Mouse (Mus musculus): ENCODE data around the gene Tspan10. TPM values are rescaled to one million over a fixed set of nuclear protein-coding genes. Genes with fewer than 3 reads are reported as not detected.
A peak's percentile ranks its signal among the peaks of the same experiment; 100 is the strongest.

Tspan10 gene
- total and polyA plus RNA-seq, 2 experiments from 2014 or later = 0.11 TPM; not detected in 1

DNA sequence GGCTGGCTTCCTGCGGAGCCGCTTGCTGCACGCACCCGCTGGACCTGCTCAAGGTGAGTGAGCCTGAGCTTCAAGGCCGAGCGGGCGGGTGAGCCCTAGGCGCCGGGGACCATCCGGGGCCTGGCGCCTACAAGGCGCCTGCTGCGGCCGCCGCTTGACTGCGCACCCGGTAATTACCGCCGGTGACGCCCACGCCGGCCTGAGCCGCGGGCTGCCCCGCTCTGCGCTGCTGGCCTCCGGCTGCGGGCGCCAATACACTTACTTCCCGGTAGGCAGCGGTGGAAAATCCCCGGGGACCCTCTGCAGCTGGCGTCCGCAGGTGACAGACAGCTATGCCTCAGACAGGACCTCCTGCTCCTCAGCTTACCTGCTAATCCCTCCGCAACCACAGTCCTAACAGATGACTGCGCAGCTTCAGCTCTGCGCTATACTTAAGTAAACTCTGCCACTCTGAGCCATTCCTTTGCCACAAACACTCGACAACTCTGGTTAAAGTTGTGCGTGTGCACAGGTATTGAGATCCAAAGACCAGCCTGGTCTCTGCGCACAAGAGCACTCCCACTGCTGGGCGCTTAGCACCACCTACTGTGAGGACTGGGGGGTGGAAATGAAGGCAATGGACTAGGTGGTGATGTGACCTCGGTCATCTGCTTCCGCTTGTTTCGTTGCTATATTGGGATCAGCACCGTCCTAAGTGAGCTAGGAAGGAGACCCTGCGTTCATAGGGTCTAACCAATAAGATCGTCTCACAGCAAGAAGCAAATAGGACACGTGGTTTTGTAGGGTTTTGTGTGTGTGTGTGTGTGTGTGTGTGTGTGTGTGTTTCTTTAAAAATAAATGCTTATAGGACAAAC is 49.8 kb downstream of the Tspan10 start:
- H3K4me2 ChIP-seq (ENCODE audit: low read depth, low read length, poor library complexity, severe bottlenecking) = peak overlapping the region; percentile 74
- TF ChIP-seq CTCF (IDR thresholded peaks at IDR 0.05) = peak; percentile 47
- DNase-seq (ENCODE audit: low spot score) (peak; percentile 54), ATAC-seq (ENCODE audit: low FRiP score) (peak; percentile 31)
- H3K9me3 ChIP-seq (ENCODE audit: low read length) = no peaks in the 10 kb centered on the region
- peaks cover 37% of the 10 kb centered on the region for H3K36me3 ChIP-seq (ENCODE audit: insufficient read depth, low read length)
- peak overlapping the region; percentile 66 for H3K4me3 ChIP-seq (ENCODE audit: low read depth, low read length)
- H3K4me1 ChIP-seq (ENCODE audit: insufficient read depth, low read length) = peaks cover 18% of the 10 kb centered on the region
- H3K27me3 ChIP-seq (ENCODE audit: insufficient read depth, low read length) = no peaks in the 10 kb centered on the region
- H3K27ac ChIP-seq (ENCODE audit: low read depth, low read length) = peak overlapping the region; percentile 55
- under 1% methylated on average over 48 of the region's 48 CpGs for WGBS
- H3K9ac ChIP-seq (replicated peaks; ENCODE audit: low read length, poor library complexity, severe bottlenecking) = peak overlapping the region; percentile 64

- Histone ChIP-seq H3K27me3 (ENCODE audit: insufficient read depth, low read length) (no peaks in the 10 kb centered on the region), H3K4me1 (ENCODE audit: insufficient read depth, low read length) (peaks cover 18% of the 10 kb centered on the region), H3K4me2 (ENCODE audit: low read depth, low read length, poor library complexity, severe bottlenecking) (peak overlapping the region; percentile 74), H3K4me3 (ENCODE audit: low read depth, low read length) (peak overlapping the region; percentile 66), H3K9me3 (ENCODE audit: low read length) (no peaks in the 10 kb centered on the region), H3K36me3 (ENCODE audit: insufficient read depth, low read length) (peaks cover 38% of the 10 kb centered on the region), H3K27ac (ENCODE audit: low read depth, low read length) (no peak overlapping the region), H3K9ac (replicated peaks; ENCODE audit: low read length, poor library complexity, severe bottlenecking) (peak overlapping the region; percentile 46; the same call in 1 of the 2 replicates)
- WGBS = 17% methylated on average over 3 of the region's 3 CpGs
- ATAC-seq (ENCODE audit: low FRiP score) (no peak), DNase-seq (ENCODE audit: low spot score) (no peak)
- no peak for TF ChIP-seq CTCF (IDR thresholded peaks at IDR 0.05)
These were observed 50.4 kb downstream of the Tspan10 start for GRCm38 (mm10) chr11:120492878-120493203.

DNA sequence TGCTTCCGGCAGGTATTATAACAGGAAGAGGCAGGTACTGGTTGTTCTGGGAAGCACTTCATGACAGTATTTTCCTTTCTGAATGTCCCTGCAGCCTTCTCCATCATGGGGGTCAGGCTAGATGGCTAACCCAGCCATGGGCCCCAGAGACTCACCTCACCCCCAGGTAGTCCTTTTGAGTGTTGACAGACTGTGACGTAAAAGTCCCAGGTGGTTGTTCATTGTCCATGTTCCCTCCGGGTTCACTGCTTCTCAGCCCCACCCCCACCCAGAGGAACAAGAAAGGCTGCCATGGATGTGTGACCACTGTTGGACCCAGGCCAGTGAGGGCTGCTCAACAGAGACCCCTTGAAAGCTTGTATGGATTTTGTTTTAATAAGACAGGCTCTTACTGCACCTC is 50.9 kb downstream of the Tspan10 start:
- H3K27ac ChIP-seq (ENCODE audit: low read depth, low read length) = no peak overlapping the region
- peaks cover 38% of the 10 kb centered on the region for H3K36me3 ChIP-seq (ENCODE audit: insufficient read depth, low read length)
- H3K4me1 ChIP-seq (ENCODE audit: insufficient read depth, low read length) = peaks cover 18% of the 10 kb centered on the region
- peak overlapping the region; percentile 66 for H3K4me3 ChIP-seq (ENCODE audit: low read depth, low read length)
- H3K9me3 ChIP-seq (ENCODE audit: low read length) = no peaks in the 10 kb centered on the region
- peak overlapping the region; percentile 46; the same call in 1 of the 2 replicates for H3K9ac ChIP-seq (replicated peaks; ENCODE audit: low read length, poor library complexity, severe bottlenecking)
- ATAC-seq (ENCODE audit: low FRiP score) = no peak
- WGBS = 45% methylated on average over 3 of the region's 3 CpGs
- DNase-seq (ENCODE audit: low spot score) = no peak
- H3K27me3 ChIP-seq (ENCODE audit: insufficient read depth, low read length) = no peaks in the 10 kb centered on the region
- H3K4me2 ChIP-seq (ENCODE audit: low read depth, low read length, poor library complexity, severe bottlenecking) = peak overlapping the region; percentile 74
- TF ChIP-seq CTCF (IDR thresholded peaks at IDR 0.05) = no peak

- ATAC-seq (ENCODE audit: low FRiP score) (no peak), DNase-seq (ENCODE audit: low spot score) (no peak)
- Histone ChIP-seq H3K36me3 (ENCODE audit: insufficient read depth, low read length) (peaks cover 38% of the 10 kb centered on the region), H3K4me3 (ENCODE audit: low read depth, low read length) (no peak overlapping the region), H3K9ac (replicated peaks; ENCODE audit: low read length, poor library complexity, severe bottlenecking) (0 out of 2 replicates have a peak overlapping the region, but pooled peaks have one; percentile 24), H3K27ac (ENCODE audit: low read depth, low read length) (no peak overlapping the region), H3K4me2 (ENCODE audit: low read depth, low read length, poor library complexity, severe bottlenecking) (no peak overlapping the region), H3K4me1 (ENCODE audit: insufficient read depth, low read length) (peaks cover 18% of the 10 kb centered on the region), H3K27me3 (ENCODE audit: insufficient read depth, low read length) (no peaks in the 10 kb centered on the region), H3K9me3 (ENCODE audit: low read length) (no peaks in the 10 kb centered on the region)
- 93% methylated on average over 3 of the region's 3 CpGs for WGBS
- no peak for TF ChIP-seq CTCF (IDR thresholded peaks at IDR 0.05)
These were observed 51.5 kb downstream of the Tspan10 start for GRCm38 (mm10) chr11:120493911-120494310.

Other genes starting within 250 kb of the Tspan10 start
- 39.9 and 49.8 TPM in 2 replicates for gene Bahcc1, start 209.7 kb upstream of the Tspan10 start, total RNA-seq (2014; rRNA removed)
- 5.9 and 9.5 TPM in 2 replicates for gene Bahcc1, start 209.7 kb upstream of the Tspan10 start, polyA plus RNA-seq (2015; fragmentation: Nextera tagmentation; extraction: Ambion mirVana)
- 2,534 and 2,842 TPM in 2 replicates for gene Actg1, start 94.1 kb upstream of the Tspan10 start, total RNA-seq (2014; rRNA removed)
- 3,992 and 4,056 TPM in 2 replicates for gene Actg1, start 94.1 kb upstream of the Tspan10 start, polyA plus RNA-seq (2015; fragmentation: Nextera tagmentation; extraction: Ambion mirVana)
- gene Fscn2, start 81.1 kb upstream of the Tspan10 start, total RNA-seq (2014; rRNA removed) = 0.71 TPM in 1 of 2 replicates, not detected in the other
- gene Fscn2, start 81.1 kb upstream of the Tspan10 start, polyA plus RNA-seq (2015; fragmentation: Nextera tagmentation; extraction: Ambion mirVana) = 0.71 and 1.5 TPM in 2 replicates
- gene Faap100, start 63.9 kb upstream of the Tspan10 start, total RNA-seq (2014; rRNA removed) = 165 and 180 TPM in 2 replicates
- gene Faap100, start 63.9 kb upstream of the Tspan10 start, polyA plus RNA-seq (2015; fragmentation: Nextera tagmentation; extraction: Ambion mirVana) = 109 and 114 TPM in 2 replicates
- gene Nploc4, start 4.9 kb upstream of the Tspan10 start, total RNA-seq (2014; rRNA removed) = 64.4 and 66.0 TPM in 2 replicates
- gene Nploc4, start 4.9 kb upstream of the Tspan10 start, polyA plus RNA-seq (2015; fragmentation: Nextera tagmentation; extraction: Ambion mirVana) = 26.0 and 27.1 TPM in 2 replicates
- gene Pde6g, start 10.9 kb downstream of the Tspan10 start, total RNA-seq (2014; rRNA removed) = not detected in 2 replicates
- gene Pde6g, start 10.9 kb downstream of the Tspan10 start, polyA plus RNA-seq (2015; fragmentation: Nextera tagmentation; extraction: Ambion mirVana) = 0.37 TPM in 1 of 2 replicates, not detected in the other
- 7.9 and 9.7 TPM in 2 replicates for gene Oxld1, start 15.4 kb downstream of the Tspan10 start, total RNA-seq (2014; rRNA removed)
- 11.4 and 11.5 TPM in 2 replicates for gene Oxld1, start 15.4 kb downstream of the Tspan10 start, polyA plus RNA-seq (2015; fragmentation: Nextera tagmentation; extraction: Ambion mirVana)
- gene Ccdc137, start 15.5 kb downstream of the Tspan10 start, total RNA-seq (2014; rRNA removed) = 14.8 and 18.2 TPM in 2 replicates
- 17.0 and 19.8 TPM in 2 replicates for gene Ccdc137, start 15.5 kb downstream of the Tspan10 start, polyA plus RNA-seq (2015; fragmentation: Nextera tagmentation; extraction: Ambion mirVana)
- gene Arl16, start 25.0 kb downstream of the Tspan10 start, total RNA-seq (2014; rRNA removed) = 62.8 and 72.6 TPM in 2 replicates
- gene Arl16, start 25.0 kb downstream of the Tspan10 start, polyA plus RNA-seq (2015; fragmentation: Nextera tagmentation; extraction: Ambion mirVana) = 65.7 and 73.0 TPM in 2 replicates
- gene Mrpl12, start 42.0 kb downstream of the Tspan10 start, total RNA-seq (2014; rRNA removed) = 39.2 and 42.7 TPM in 2 replicates
- 147 TPM in 2 replicates for gene Mrpl12, start 42.0 kb downstream of the Tspan10 start, polyA plus RNA-seq (2015; fragmentation: Nextera tagmentation; extraction: Ambion mirVana)
- 28.4 and 30.1 TPM in 2 replicates for gene Slc25a10, start 49.2 kb downstream of the Tspan10 start, total RNA-seq (2014; rRNA removed)
- 19.8 and 21.4 TPM in 2 replicates for gene Slc25a10, start 49.2 kb downstream of the Tspan10 start, polyA plus RNA-seq (2015; fragmentation: Nextera tagmentation; extraction: Ambion mirVana)
- 0.60 TPM in 1 of 2 replicates, not detected in the other for gene Gcgr, start 88.1 kb downstream of the Tspan10 start, total RNA-seq (2014; rRNA removed)
- 0.17 and 0.21 TPM in 2 replicates for gene Gcgr, start 88.1 kb downstream of the Tspan10 start, polyA plus RNA-seq (2015; fragmentation: Nextera tagmentation; extraction: Ambion mirVana)
- gene Mcrip1, start 107.1 kb downstream of the Tspan10 start, total RNA-seq (2014; rRNA removed) = 132 and 138 TPM in 2 replicates
- gene Mcrip1, start 107.1 kb downstream of the Tspan10 start, polyA plus RNA-seq (2015; fragmentation: Nextera tagmentation; extraction: Ambion mirVana) = 243 and 270 TPM in 2 replicates
- not detected in 2 replicates for gene Ppp1r27, start 108.5 kb downstream of the Tspan10 start, total RNA-seq (2014; rRNA removed)
- not detected in 2 replicates for gene Ppp1r27, start 108.5 kb downstream of the Tspan10 start, polyA plus RNA-seq (2015; fragmentation: Nextera tagmentation; extraction: Ambion mirVana)
- gene P4hb, start 130.6 kb downstream of the Tspan10 start, total RNA-seq (2014; rRNA removed) = 161 and 165 TPM in 2 replicates
- 191 and 209 TPM in 2 replicates for gene P4hb, start 130.6 kb downstream of the Tspan10 start, polyA plus RNA-seq (2015; fragmentation: Nextera tagmentation; extraction: Ambion mirVana)
- gene Arhgdia, start 139.0 kb downstream of the Tspan10 start, total RNA-seq (2014; rRNA removed) = 233 and 286 TPM in 2 replicates
- 390 and 417 TPM in 2 replicates for gene Arhgdia, start 139.0 kb downstream of the Tspan10 start, polyA plus RNA-seq (2015; fragmentation: Nextera tagmentation; extraction: Ambion mirVana)
- 70.8 and 86.9 TPM in 2 replicates for gene Alyref, start 155.7 kb downstream of the Tspan10 start, total RNA-seq (2014; rRNA removed)
- gene Alyref, start 155.7 kb downstream of the Tspan10 start, polyA plus RNA-seq (2015; fragmentation: Nextera tagmentation; extraction: Ambion mirVana) = 130 and 145 TPM in 2 replicates
- gene Anapc11, start 155.8 kb downstream of the Tspan10 start, total RNA-seq (2014; rRNA removed) = 41.1 and 58.4 TPM in 2 replicates
- 193 and 203 TPM in 2 replicates for gene Anapc11, start 155.8 kb downstream of the Tspan10 start, polyA plus RNA-seq (2015; fragmentation: Nextera tagmentation; extraction: Ambion mirVana)
- gene Npb, start 165.8 kb downstream of the Tspan10 start, total RNA-seq (2014; rRNA removed) = not detected in 2 replicates
- gene Npb, start 165.8 kb downstream of the Tspan10 start, polyA plus RNA-seq (2015; fragmentation: Nextera tagmentation; extraction: Ambion mirVana) = 1.3 TPM in 2 replicates
- gene Pcyt2, start 175.3 kb downstream of the Tspan10 start, total RNA-seq (2014; rRNA removed) = 130 and 137 TPM in 2 replicates
- gene Pcyt2, start 175.3 kb downstream of the Tspan10 start, polyA plus RNA-seq (2015; fragmentation: Nextera tagmentation; extraction: Ambion mirVana) = 129 and 143 TPM in 2 replicates
- 31.3 and 39.7 TPM in 2 replicates for gene Sirt7, start 182.6 kb downstream of the Tspan10 start, total RNA-seq (2014; rRNA removed)
- 34.7 and 36.0 TPM in 2 replicates for gene Sirt7, start 182.6 kb downstream of the Tspan10 start, polyA plus RNA-seq (2015; fragmentation: Nextera tagmentation; extraction: Ambion mirVana)
- gene Mafg, start 191.0 kb downstream of the Tspan10 start, total RNA-seq (2014; rRNA removed) = 42.1 and 46.5 TPM in 2 replicates
- 40.8 and 41.7 TPM in 2 replicates for gene Mafg, start 191.0 kb downstream of the Tspan10 start, polyA plus RNA-seq (2015; fragmentation: Nextera tagmentation; extraction: Ambion mirVana)
- 8.6 and 10.8 TPM in 2 replicates for gene Pycr1, start 201.1 kb downstream of the Tspan10 start, total RNA-seq (2014; rRNA removed)
- gene Pycr1, start 201.1 kb downstream of the Tspan10 start, polyA plus RNA-seq (2015; fragmentation: Nextera tagmentation; extraction: Ambion mirVana) = 10.4 and 11.7 TPM in 2 replicates
- gene Myadml2, start 205.5 kb downstream of the Tspan10 start, total RNA-seq (2014; rRNA removed) = 1.5 and 1.6 TPM in 2 replicates
- 1.4 and 1.7 TPM in 2 replicates for gene Myadml2, start 205.5 kb downstream of the Tspan10 start, polyA plus RNA-seq (2015; fragmentation: Nextera tagmentation; extraction: Ambion mirVana)
- 5.5 and 10.5 TPM in 2 replicates for gene Notum, start 218.5 kb downstream of the Tspan10 start, total RNA-seq (2014; rRNA removed)
- gene Notum, start 218.5 kb downstream of the Tspan10 start, polyA plus RNA-seq (2015; fragmentation: Nextera tagmentation; extraction: Ambion mirVana) = 3.1 and 3.6 TPM in 2 replicates
- 106 and 113 TPM in 2 replicates for gene Aspscr1, start 230.3 kb downstream of the Tspan10 start, total RNA-seq (2014; rRNA removed)
- 143 and 153 TPM in 2 replicates for gene Aspscr1, start 230.3 kb downstream of the Tspan10 start, polyA plus RNA-seq (2015; fragmentation: Nextera tagmentation; extraction: Ambion mirVana)

All from midbrain, postnatal 0 days (tissue).